Mouse (Mus musculus) lung, postnatal 0 days (tissue): ENCODE measurements around the gene Rnasek. TPM values are rescaled to one million over a fixed set of nuclear protein-coding genes. Genes with fewer than 3 reads are reported as not detected.
A peak's percentile ranks its signal among the peaks of the same experiment; 100 is the strongest.

ENCODE experiments used
- ATAC-seq: fragments of 200-750 bp; cut with Nextera tagmentation; 2 replicates; pipeline ENCODE4 v1.8.0; 2017; ENCODE audit warnings: moderate library complexity
- DNase-seq: peaks from one replicate; pipeline ENCODE4 v3.0.0-alpha.2; 2016; ENCODE audit warnings: low spot score
- H3K27ac ChIP-seq: fragments of 300-500 bp; sonication (generic); 2 replicates; pipeline ENCODE4 v1.5.1; 2014; ENCODE audit warnings: antibody characterized with exemption, mild to moderate bottlenecking, low read length, mixed read lengths
- H3K27me3 ChIP-seq: fragments of 300-500 bp; sonication (generic); replicated peaks from 2 replicates; pipeline ENCODE4 v1.6.1; 2014; ENCODE audit warnings: low read length, mixed read lengths; ENCODE audit not compliant: insufficient read depth
- H3K36me3 ChIP-seq: fragments of 300-500 bp; sonication (generic); 2 replicates; pipeline ENCODE4 v1.6.1; 2014; ENCODE audit warnings: low read length, mixed read lengths; ENCODE audit not compliant: insufficient read depth
- H3K4me1 ChIP-seq: fragments of 300-500 bp; sonication (generic); 2 replicates; pipeline ENCODE4 v1.6.1; 2014; ENCODE audit warnings: antibody characterized with exemption, low read depth, low read length, mixed read lengths; ENCODE audit not compliant: insufficient read depth
- H3K4me2 ChIP-seq: fragments of 300-500 bp; sonication (generic); replicated peaks from 2 replicates; pipeline ENCODE4 v1.6.1; 2014; ENCODE audit warnings: low read depth, mild to moderate bottlenecking, low read length, moderate library complexity, mixed read lengths
- H3K4me3 ChIP-seq: fragments of 300-500 bp; sonication (generic); 2 replicates; pipeline ENCODE4 v1.5.1; 2014; ENCODE audit warnings: low read depth, low read length
- H3K9ac ChIP-seq: fragments of 300-500 bp; sonication (generic); replicated peaks from 2 replicates; pipeline ENCODE4 v1.6.1; 2014; ENCODE audit warnings: low read depth, mild to moderate bottlenecking
- H3K9me3 ChIP-seq: fragments of 300-500 bp; sonication (generic); 2 replicates; pipeline ENCODE4 v1.6.1; 2016; ENCODE audit warnings: low read length, mixed read lengths
- CTCF ChIP-seq: IDR thresholded peaks from 2 replicates; pipeline ENCODE4 v1.5.1; 2016; ENCODE audit warnings: antibody characterized with exemption, mild to moderate bottlenecking
- EP300 ChIP-seq: IDR thresholded peaks from 2 replicates; pipeline ENCODE4 v1.6.1; 2016; ENCODE audit warnings: antibody characterized with exemption, mild to moderate bottlenecking, control low read depth
- WGBS: fragments of 180-500 bp; shearing (Covaris S2); extraction: QIAGEN DNeasy Blood & Tissue Kit; methylation state at CpG from one replicate; pipeline ENCODE4 v1.1.7; 2014; 5-methylcytosine and 5-hydroxymethylcytosine counted together
- polyA plus RNA-seq: library from polyadenylated mRNA; unstranded; fragments of >200 nt; fragmentation: Nextera tagmentation; extraction: Ambion mirVana; gene quantifications from 2 replicates; pipeline ENCODE4 v1.2.1, GENCODE M21; 2015

The Rnasek gene
- polyA plus RNA-seq: 462 and 484 TPM in 2 replicates

- Histone ChIP-seq H3K27ac (peak within 1 kb of the TSS; percentile 95), H3K27me3 (no peaks in the 10 kb centered on the region), H3K4me1 (peaks cover 16% of the 10 kb centered on the region), H3K36me3 (no peaks in the 10 kb centered on the region), H3K9ac (peak within 1 kb of the TSS; percentile 84), H3K4me3 (peak within 1 kb of the TSS; percentile 72), H3K9me3 (no peaks in the 10 kb centered on the region), H3K4me2 (peak within 1 kb of the TSS; percentile 69)
- TF ChIP-seq EP300 (no peak), CTCF (no peak)
- ATAC-seq: peak; percentile 44
- WGBS: under 1% methylated on average over 25 of the region's 35 CpGs
- peak; percentile 96 for DNase-seq
Measured at GRCm38 (mm10) chr11:70239541-70240279, at the start of gene Rnasek, which contains the start of gene Gm21988. Gene Rnasek, minus strand, starts transcription at chr11:70239842. Gene Gm21988, minus strand, starts transcription at chr11:70239830.

GRCm38 (mm10) chr11:70289236-70289635 lies 49.6 kb upstream of the Rnasek start:
- Histone ChIP-seq H3K4me2 (no peak overlapping the region), H3K9ac (no peak overlapping the region), H3K27me3 (no peaks in the 10 kb centered on the region), H3K4me3 (no peak overlapping the region), H3K36me3 (no peaks in the 10 kb centered on the region), H3K27ac (no peak overlapping the region), H3K4me1 (no peaks in the 10 kb centered on the region), H3K9me3 (no peaks in the 10 kb centered on the region)
- ATAC-seq: no peak
- 28% methylated on average over 6 of the region's 6 CpGs for WGBS
- TF ChIP-seq CTCF (no peak), EP300 (no peak)
- DNase-seq: no peak

GRCm38 (mm10) chr11:70288102-70288501 lies 48.5 kb upstream of the Rnasek start:
- DNase-seq (no peak), ATAC-seq (no peak)
- H3K9ac ChIP-seq: no peak overlapping the region
- H3K27ac ChIP-seq: no peak overlapping the region
- H3K4me3 ChIP-seq: no peak overlapping the region
- WGBS: 71% methylated on average over 10 of the region's 10 CpGs
- no peaks in the 10 kb centered on the region for H3K36me3 ChIP-seq
- no peak overlapping the region for H3K4me2 ChIP-seq
- no peaks in the 10 kb centered on the region for H3K9me3 ChIP-seq
- no peaks in the 10 kb centered on the region for H3K4me1 ChIP-seq
- H3K27me3 ChIP-seq: no peaks in the 10 kb centered on the region
- no peak for TF ChIP-seq EP300
- no peak for TF ChIP-seq CTCF

GRCm38 (mm10) chr11:70285686-70286085 lies 46.0 kb upstream of the Rnasek start:
- Histone ChIP-seq H3K9ac (no peak overlapping the region), H3K27ac (no peak overlapping the region), H3K9me3 (no peaks in the 10 kb centered on the region), H3K4me1 (no peaks in the 10 kb centered on the region), H3K36me3 (no peaks in the 10 kb centered on the region), H3K4me2 (no peak overlapping the region), H3K4me3 (no peak overlapping the region), H3K27me3 (no peaks in the 10 kb centered on the region)
- ATAC-seq (no peak), DNase-seq (no peak)
- 68% methylated on average over 5 of the region's 5 CpGs for WGBS
- no peak for TF ChIP-seq EP300
- no peak for TF ChIP-seq CTCF

GRCm38 (mm10) chr11:70284757-70285156 lies 45.1 kb upstream of the Rnasek start:
- Histone ChIP-seq H3K9ac (no peak overlapping the region), H3K4me3 (no peak overlapping the region), H3K27ac (no peak overlapping the region), H3K4me2 (no peak overlapping the region), H3K27me3 (no peaks in the 10 kb centered on the region), H3K4me1 (peaks cover 4% of the 10 kb centered on the region; the same call in 1 of the 2 replicates), H3K9me3 (no peaks in the 10 kb centered on the region), H3K36me3 (no peaks in the 10 kb centered on the region)
- ATAC-seq: no peak
- no peak for TF ChIP-seq CTCF
- no peak for TF ChIP-seq EP300
- DNase-seq: peak; percentile 16
- 53% methylated on average over 3 of the region's 3 CpGs for WGBS

GRCm38 (mm10) chr11:70283666-70284065 lies 44.0 kb upstream of the Rnasek start:
- TF ChIP-seq CTCF (no peak), EP300 (no peak)
- DNase-seq: no peak
- Histone ChIP-seq H3K36me3 (no peaks in the 10 kb centered on the region), H3K9me3 (no peaks in the 10 kb centered on the region), H3K9ac (no peak overlapping the region), H3K4me2 (no peak overlapping the region), H3K4me3 (no peak overlapping the region), H3K27ac (no peak overlapping the region), H3K4me1 (peaks cover 4% of the 10 kb centered on the region; the same call in 1 of the 2 replicates), H3K27me3 (no peaks in the 10 kb centered on the region)
- WGBS: 56% methylated on average over 4 of the region's 4 CpGs
- no peak for ATAC-seq
